Mouse (Mus musculus): ENCODE measurements around the gene Inpp5b.
A peak's percentile ranks its signal among the peaks of the same experiment; 100 is the strongest.
"Not testable (repeated sequence)": the region's sequence is repeated elsewhere in the genome, so short reads cannot be mapped to it uniquely, and the experiment has no call there.

Inpp5b gene

DNA sequence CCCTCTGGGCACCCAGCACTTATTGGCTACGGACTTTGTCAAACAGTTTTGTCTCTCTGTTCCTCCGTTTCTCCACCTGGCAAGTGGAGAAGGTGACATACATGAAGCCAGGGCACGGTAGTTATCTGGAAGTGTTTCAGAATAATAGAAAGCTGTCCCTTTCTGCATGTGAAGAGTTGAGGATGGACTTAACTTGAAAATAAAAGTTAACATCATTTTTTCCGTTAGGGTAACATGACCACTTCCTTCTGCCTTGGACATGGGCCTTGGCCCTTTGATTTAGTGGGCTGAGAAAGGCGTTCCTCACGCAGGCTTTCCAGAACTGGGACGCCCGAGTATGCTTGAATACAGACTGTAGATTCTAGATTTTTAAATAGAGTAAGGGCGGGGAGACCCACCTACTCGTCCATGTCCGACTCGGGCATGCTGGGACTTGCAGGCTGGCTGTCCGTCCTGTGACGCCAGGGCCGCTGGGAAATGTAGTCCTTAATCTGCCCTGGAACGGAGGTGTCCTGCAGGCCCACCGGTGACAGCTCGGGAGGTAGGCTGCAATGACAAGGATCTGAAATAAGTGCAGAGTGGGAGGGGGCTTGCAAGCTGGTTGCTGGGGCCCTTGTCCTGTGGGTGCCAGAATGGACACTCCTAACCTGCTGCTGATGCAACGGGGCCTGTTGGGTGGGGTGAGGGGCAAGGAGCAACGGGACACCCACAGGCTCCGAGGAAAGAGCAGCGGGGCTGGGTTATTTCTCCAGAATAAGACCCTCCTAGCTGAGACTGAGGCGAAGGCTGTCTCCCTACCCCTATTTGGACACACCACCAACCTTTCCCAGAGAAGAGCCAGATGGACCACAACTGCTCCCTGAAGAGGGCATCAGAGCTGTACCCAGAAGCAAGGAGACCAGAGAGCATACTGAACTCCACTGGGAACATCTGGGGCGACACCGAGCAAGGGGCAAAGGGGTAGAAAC lies at the start of gene Inpp5b:
Gene Inpp5b (plus strand): TSS at position 475 of the 968 bp plus-strand sequence.
- peak; percentile 84 to 88 for DNase-seq

DNA sequence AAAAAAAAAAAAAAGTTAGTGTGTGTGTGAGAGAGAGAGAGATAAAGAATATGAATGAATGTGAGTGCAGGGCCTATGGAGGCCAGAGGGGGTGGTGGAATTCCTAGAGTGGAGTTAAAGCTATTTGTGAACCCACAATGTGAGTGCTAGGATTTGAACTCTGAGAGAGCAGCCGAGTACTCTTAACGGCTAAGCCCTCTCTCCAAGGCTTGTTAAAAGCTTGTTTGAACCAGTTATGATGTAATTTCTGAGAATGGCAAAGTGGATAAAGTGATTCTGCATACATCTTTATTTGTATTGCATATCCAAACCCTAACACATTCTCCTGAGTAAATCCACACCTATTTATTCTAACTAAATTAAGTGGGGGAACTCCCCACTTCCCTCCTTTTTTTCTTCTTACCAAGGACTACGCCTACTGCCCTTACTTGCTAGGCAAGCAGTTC lies 49.2 kb upstream of the Inpp5b start:
- no peak for DNase-seq

DNA sequence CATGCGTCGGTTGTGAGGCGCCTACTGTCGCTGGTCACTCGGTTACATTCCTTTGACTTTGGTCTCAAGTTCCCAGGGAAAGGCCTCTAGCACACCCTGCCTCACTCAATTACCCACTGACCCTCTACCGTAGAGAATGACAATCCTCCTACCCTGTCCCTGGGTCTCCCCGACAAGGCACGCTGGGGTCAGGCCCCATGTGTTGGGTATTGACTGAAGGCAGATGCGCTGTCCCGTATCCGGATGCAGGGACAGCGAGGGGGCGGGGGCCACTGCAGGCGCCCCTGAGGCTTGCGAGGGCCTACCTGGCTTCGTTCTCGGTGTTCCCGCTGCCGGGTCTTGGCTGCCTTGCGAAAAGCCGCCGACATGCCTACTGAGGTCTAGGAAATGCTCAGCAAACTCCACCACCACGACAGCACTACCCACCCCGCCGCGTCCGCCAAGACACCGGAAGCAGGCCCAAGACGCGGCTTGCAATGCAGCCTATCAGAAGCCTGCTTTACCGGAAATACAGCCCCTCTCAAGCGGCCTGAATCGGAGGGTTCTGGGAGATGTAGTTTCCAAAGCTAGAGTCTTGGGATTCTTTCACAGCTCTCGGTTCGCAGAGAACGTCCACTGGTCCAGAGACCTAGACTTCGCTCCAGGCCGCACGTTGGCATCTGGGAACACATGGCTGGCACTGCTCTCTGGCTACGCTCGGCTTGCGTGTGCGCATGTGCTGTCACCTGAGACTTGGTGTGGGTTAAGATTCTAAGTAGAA lies 48.3 kb upstream of the Inpp5b start, which contains the start of gene Utp11:
Gene Utp11 (minus strand): TSS at position 466 of the 760 bp plus-strand sequence.
- peak; percentile 83 to 88 for DNase-seq

DNA sequence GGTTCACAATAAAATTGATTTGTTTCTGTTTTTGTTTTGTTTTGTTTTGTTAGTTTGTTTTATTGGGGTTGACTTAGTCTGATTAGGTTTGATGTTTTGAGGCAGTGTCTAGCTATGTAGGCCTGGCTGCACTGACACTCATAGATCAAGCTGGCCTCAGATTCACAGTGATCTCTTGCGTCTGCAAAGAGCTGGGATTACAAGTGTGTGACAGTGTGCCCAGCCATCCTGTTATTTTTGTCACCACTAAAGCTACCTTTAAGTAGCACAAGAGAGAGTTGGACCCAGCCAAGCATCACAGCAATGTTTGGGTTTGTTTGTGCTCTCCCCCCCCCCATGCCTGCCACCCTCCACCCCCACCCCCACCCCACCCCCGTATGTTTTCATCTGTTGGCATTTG lies 47.1 kb upstream of the Inpp5b start:
- no peak for DNase-seq

DNA sequence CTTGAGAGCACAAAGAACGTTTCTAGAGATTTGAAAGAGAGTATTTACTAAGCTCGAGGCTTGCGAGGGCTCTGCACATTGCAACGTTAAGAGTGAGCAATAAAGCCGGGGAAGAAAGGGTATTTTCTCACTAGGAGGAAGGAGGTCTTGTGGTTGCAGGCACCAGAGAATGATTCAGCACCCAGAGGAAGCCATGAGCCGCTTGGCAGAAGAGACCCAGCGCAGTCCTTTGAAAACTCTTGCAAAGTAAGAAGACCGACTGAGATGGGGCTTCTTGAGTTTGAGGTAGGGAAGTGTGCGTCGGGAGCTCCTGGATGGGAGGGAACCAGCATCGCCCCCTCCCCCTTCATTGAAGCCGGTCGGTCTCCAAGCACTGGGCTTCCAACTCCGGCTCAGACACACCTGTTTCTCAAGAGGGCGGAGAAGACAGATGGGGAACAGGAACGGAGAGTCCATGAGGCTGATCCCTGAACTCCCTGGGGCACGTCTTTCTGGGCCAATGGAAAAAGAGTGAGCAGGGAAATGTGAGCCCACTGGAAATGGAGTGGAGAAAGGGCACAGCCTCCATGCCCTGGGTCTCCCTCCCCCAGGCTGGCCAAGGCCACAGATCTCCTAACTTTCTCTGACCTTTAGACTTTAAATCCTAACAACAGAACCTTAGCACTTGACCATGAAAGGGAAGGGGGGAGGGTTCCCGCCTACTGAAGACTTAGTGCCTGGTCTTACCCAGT lies 45.7 kb upstream of the Inpp5b start:
- no peak for DNase-seq

DNA sequence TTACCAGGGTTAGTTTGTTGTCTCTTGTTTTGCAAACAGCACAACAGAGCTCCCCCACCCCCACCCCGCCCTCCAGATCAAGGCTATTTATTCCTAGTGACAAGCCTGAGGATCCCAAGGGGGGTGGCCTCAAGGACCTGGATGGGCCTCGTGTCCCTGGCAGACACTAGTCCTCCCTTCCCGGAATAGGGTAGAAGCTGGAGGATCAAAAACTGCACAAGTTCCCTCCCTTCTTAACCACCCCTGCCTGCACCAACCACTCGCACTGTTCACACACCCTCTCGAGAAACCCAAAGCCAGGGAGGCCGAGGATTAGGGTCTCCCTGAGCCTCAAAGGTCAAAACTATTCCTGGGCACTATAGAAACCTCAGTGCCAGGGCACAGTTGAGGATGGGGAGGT lies 41.9 kb upstream of the Inpp5b start:
- no peak for DNase-seq

DNA sequence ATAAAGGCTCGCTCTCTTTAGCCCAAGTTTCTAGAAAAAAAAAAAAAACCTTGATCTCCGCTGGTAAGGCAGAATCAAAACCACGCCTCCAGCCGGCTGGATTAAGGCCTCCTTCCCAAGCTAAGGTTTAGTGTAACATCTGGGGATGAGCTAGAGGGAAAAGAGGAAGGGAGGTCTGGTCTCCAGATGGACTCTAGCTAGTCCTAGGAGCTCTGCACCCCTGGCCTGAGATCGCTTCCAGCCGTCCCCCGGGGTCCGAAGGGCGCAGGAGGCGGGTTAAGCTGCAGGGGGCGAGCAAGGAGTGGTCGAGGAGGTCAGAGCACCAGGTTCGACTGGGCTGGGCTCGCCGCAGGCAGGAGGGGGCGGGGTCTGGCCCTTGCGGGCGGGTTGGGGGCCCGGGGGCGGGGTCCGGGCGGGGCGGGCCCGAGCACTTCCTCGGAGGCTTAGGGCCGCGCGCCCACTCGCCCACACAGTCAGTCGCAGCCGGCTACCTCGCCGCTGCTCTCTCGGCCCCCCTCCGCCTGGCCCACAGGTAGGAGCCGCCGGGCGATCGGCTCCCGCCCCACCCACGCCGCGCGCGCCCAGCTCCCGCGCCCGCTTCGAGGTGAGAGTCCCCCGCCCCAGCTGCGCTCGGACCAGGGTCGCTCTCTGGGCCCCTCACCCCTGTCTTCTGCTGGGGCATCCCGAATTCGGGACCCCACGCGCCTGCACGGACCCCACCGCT lies 41.2 kb upstream of the Inpp5b start, which contains the start of gene Fhl3:
Gene Fhl3 (plus strand): TSS at position 454 of the 724 bp plus-strand sequence.
- peak in 1 of 2 experiments; percentile 33 for DNase-seq

DNA sequence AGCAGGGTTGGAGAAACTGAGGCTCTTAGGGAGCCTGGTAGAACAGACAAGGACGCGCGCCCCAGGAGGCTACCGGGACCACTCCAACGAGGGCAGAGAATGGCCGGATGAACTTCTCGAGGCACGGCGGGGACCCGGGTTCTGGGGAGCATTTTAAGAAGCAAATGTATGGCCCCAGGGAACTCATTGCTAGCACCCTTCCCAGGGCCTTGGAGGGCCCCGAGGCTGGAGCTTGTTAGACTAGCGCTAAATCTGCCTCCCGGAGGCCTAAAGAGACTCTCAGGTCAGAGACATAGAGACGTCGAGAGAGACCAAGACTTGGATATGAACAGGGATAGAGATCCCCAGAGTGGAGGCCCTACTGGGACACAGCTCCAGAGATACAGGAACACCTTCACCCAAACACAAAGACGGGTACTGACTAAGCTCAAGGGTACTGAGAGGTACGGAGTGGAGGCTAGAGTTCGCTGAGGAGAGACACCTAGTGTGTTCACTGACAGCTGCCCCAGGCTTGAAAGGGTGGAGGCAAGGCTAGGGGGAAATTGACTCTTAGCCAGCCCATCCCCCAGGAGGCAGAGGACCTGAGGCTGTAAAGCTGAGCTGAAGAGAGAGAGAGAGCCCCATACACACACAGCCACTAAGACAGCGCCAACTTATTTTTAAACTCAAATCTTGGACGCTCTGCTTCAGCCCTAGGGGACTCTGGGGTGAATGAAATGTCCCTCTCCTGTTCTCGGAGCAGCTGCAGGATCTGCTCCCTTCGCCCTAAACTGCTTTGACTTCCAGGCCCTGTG lies 40.4 kb upstream of the Inpp5b start:
- DNase-seq: no peak

DNA sequence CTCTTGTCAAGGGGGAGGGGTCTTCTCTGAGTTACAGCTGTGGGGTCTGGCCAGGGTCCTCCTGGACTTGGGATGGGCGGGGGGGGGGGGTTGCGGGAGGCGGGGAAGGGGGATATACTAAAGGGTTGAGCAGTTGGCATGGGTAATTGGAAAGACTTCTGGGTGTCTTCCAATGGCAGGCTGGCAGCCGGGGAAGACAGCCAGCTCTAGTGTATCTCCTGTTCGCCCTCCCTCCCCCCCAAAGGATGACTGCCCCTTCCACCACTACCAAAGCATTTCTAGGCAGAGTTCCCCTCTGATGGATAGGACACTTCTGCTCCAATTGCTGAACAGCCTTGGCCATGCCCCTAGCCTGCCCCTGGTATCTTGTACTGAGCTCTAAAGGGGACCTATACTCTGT lies 39.7 kb upstream of the Inpp5b start:
- peak in 1 of 2 experiments; percentile 31 for DNase-seq

DNA sequence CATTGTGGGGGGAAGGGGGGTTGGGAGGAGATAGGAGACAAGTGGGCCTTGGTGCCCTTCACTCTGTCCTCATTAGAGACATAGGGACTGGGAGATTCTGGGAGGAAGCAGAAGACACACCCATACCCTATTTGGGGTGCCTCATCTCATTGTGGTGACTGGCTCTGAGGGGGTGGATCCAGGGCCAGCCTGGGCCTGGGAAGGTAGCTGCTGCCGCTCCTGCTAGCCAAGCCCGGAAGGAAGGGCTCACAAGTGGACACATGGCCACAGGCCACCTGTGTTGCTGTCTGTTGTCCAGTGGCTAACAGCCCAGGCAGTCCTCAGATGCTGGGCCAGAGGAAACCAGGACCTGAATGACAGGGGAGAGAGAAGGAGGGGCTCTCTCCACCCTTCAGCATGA lies 38.2 kb upstream of the Inpp5b start:
- DNase-seq: peak in 1 of 2 experiments; percentile 40

DNA sequence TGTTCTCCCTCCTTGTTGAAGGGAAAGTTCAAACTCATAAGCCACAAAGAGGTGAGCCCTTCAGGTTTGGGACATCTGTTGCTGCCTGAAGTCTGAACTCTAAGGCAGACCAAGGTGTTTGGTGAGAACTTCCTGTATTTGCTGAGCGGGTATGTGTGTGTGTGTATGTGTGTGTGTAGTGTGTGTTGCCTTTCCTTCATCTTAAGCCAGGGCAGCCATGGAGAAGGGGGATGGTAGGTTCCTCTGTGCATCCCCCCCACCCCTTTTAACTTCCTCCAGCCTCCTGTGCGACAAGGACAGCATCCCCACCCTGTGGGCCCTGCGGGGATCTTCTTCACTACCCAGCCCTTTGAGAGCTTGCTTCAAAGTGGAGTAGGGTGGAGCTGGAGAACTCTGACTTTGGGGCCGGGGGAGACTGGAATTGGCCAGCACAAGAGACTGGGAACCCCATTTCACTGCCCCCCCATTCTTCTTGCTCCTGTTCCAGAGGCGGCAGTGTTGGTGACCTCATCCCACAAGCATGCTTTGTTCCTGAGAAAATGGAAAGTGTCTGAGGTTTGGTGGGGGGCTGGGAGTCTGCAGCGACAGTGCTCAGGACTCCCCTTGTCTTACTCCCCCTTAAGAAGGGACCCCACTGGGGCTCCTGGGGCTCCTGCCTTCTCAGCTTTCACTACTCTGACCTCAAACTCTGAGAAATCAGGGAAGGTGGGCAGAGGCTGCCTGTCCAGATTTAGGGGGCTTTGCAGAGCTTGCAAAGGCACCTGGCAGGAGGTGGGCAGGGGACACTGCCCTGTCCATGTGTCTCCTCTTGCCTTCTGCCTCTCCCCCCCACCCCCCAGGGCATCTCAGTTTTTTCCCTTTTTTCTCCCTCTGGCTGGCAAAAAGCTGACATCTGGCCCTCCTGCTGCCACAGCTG lies 37.5 kb upstream of the Inpp5b start:
- no peak for DNase-seq

DNA sequence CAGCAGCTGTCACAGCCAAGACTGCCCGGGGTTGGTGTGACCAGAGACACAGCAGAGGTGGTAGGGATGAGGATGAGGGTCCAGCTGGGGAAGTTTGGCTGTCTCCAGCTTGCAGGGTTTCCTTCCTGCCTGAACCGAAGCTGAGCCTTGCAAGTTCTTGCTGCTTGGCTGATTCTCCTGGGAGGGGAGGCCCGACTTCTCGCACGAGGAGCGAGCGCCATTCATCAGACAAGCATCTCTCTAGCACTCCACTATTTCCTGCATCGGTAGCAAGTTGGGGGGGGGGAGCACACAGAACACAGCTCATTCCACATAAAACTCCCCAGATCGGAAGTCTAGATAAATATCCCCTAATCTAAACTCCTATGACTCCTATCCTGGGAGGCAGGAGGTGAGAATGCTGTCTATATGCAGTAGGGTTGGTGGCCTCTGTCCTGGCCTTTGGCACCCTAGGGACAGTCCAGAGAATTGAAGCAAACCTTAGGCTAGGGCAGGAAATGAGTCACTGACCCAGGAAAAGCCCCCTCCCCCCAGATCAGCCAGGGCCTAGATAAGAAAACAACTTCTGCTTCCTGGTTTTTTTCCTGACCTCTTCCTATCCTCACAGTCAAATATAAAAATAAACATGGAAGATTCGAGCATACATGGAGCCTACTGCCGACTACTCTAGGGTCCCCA lies 36.7 kb upstream of the Inpp5b start:
- no peak for DNase-seq

DNA sequence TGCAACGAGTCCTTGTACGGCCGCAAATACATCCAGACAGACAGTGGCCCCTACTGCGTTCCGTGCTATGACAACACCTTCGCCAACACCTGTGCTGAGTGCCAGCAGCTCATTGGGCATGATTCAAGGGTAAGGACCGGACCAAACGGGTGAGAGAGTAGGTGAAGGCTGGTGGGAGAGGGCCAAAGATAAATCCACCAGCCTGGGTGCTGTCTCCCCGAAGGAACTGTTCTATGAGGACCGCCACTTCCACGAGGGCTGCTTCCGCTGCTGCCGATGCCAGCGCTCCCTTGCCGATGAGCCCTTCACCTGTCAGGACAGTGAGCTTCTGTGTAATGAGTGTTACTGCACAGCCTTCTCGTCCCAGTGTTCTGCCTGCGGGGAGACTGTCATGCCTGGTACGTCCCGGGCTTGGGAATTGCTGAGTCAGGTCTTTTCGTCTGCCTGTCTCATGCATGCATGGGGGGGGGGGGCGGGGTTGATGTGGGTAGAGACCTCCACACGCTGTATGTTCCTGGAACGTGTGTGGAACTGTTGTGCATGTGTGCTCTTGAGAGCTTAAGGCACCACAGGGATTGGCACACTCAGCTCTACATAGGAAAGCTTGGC lies 35.9 kb upstream of the Inpp5b start:
- DNase-seq: no peak

DNA sequence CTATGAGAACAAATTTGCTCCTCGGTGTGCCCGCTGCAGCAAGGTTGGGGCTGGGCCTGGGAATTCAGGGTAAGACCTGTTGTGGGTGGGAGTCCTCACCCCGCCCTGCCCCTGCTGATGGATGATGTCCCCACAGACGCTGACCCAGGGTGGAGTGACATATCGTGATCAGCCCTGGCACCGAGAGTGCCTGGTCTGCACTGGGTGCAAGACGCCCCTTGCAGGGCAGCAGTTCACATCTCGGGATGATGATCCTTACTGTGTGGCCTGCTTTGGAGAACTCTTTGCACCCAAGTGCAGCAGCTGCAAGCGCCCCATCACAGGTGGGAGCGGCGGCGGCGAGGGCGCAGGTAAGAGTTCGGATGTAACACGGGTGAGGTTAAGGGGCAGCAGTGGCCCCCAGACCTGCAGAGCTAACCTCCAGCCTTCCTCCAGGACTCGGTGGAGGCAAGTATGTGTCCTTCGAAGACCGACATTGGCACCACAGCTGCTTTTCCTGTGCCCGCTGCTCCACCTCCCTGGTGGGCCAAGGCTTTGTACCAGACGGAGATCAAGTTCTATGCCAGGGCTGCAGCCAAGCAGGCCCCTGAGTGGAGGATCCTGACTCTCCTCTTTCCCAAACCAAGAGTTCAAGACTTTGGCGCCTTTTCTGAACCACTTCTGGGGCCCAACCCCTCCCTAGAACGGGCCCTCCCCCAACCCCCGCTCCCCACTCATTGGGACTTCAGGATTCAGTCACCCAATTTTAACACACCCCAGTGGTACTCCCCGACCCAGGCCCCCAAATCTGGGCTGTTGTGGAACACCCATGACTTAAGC lies 34.1 kb upstream of the Inpp5b start:
- not testable (repeated sequence) for DNase-seq

DNA sequence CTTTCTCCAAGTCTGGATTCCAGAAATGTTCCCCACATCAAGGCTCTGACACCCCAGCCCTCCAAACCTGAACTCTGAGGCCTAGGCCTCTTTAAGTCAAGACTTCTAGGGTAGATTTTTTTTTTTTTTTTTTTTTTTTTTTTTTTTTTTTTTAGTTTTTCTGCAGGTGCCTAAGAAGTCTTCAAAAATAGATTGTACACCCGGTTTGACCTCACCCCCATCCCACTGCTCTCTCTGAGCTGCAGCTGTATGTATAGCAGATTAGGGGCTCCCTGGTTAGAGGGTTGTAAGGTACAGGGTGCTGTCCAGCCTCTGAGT lies 33.5 kb upstream of the Inpp5b start:
- not testable (repeated sequence) for DNase-seq

DNA sequence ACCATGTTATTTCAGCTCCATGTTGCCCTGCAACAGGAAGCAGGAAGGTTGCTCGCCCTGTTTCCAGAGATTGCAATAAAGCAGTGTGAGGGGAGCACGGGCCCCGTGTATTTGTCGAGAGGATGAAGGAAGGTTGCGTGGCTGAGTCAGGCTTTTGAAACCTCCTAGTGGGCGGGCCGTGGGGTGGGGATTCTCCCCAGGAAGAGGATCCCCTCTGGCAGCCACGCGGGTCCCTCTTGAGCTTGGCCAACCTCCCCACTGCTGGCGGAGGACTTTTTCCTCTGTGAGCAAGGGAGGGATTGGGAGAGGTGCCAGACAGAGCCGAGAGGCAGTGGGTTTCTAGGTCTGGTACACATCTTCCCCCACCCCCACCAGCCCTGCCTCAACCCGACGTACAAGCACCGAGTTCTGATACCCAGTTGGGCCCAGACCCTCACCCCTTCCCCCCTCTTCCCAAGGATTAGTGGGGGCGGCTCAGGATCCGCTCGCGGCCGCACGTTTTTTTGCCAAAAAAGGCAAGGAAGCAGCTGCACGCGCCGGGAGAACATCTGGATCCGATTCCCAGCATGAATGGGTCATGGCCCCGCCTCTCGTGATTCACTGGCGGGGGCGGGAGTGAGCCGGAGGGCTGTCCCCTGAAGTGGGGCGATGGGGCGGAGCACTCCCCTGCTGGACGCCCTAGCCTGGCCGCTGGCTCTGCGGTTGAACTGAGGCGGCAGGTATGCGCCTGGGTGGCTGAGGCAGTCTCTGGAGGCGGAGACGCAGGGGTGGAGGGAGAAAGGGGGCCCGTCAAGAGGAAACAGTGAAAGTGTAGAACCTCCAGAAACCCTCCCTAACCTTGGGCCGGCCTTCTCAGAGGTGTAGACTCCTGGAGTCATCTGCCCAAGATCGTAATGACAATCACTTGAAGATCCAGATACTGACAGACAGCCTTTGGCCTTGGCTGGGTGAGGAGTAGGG lies 32.9 kb upstream of the Inpp5b start:
- peak in 1 of 2 experiments; percentile 46 for DNase-seq

DNA sequence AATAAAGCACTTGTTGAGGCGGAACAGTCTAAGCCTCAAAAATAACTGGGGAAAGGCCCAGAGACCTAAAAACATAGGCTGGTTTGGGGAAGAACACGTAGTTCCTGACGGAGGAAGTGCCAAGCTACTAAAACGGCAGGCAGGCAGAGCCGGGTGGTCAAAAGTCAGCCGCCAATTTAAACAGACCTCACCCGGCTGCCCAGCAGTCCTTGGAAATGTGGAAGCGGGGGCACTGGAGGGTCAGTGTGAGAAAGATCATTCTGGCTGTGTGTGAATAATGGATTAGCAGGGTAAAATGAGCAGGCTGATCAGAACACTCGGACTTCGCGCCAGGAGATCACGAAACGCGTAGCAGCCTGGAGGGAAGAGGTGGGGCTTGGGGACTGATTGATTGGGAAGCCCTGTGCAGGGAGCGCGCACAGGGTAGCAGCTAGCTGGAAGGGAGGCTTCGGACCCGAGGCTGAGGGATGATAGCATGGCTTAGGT lies 31.6 kb upstream of the Inpp5b start:
- DNase-seq: no peak

All from cerebellum, postnatal 25 days (tissue).